15 mouse cellular contexts compared by ENCODE assay signal in genomic region chr2:27692608-27693007, GRCm38 (mm10). TPM values are rescaled to one million over a fixed set of nuclear protein-coding genes. Genes with fewer than 3 reads are reported as not detected.
A peak's percentile ranks its signal among the peaks of the same experiment; 100 is the strongest.
DNase-seq lines count a peak whose midpoint lies in the region; ATAC-seq and TF ChIP-seq lines count a peak whose summit lies in the region.
"Had no signal": no experiment of that assay in that cellular context is flagged by ENCODE, and none has a peak within 500 bp of the region (broad histone marks: within the 10 kb centered on the region; RNA-seq: fewer than 3 reads in every experiment).

No protein-coding gene starts in this region.

- 82% methylated on average over 3 of the region's 3 CpGs for WGBS in hindbrain, embryonic 10.5 days
- WGBS in hindbrain, embryonic 11.5 days, result 88% methylated on average over 3 of the region's 3 CpGs
- 68% methylated on average over 3 of the region's 3 CpGs for WGBS in spleen, adult 2 months
- WGBS in heart, postnatal 0 days, result 20% methylated on average over 3 of the region's 3 CpGs
- WGBS in forebrain, embryonic 10.5 days, result 81% methylated on average over 3 of the region's 3 CpGs

- H3K9ac ChIP-seq in hindbrain, embryonic 11.5 days (ENCODE audit: low read depth, low read length), result no peak overlapping the region
- no peak overlapping the region for H3K9ac ChIP-seq in heart, postnatal 0 days (replicated peaks; ENCODE audit: low read depth, low read length)
- H3K9ac ChIP-seq: neural tube, embryonic 15.5 days had no signal

- no peaks in the 10 kb centered on the region for H3K36me3 ChIP-seq in hindbrain, embryonic 10.5 days
- H3K36me3 ChIP-seq in hindbrain, embryonic 11.5 days (ENCODE audit: control insufficient read depth, insufficient read depth, low read length), result no peaks in the 10 kb centered on the region
- H3K36me3 ChIP-seq in spleen, adult 2 months (ENCODE audit: control insufficient read depth, insufficient read depth, low read length), result no peaks in the 10 kb centered on the region
- H3K36me3 ChIP-seq in heart, postnatal 0 days (replicated peaks; ENCODE audit: control insufficient read depth, insufficient read depth, low read length), result no peaks in the 10 kb centered on the region
- H3K36me3 ChIP-seq in forebrain, embryonic 10.5 days (replicated peaks), result no peaks in the 10 kb centered on the region
- H3K36me3 ChIP-seq: neural tube, embryonic 15.5 days had no signal

- DNase-seq in hindbrain, embryonic 10.5 days (ENCODE audit: low spot score), result no peak
- no peak for DNase-seq in hindbrain, embryonic 11.5 days (ENCODE audit: low spot score)
- no peak for DNase-seq in spleen, adult 2 months (ENCODE audit: low read depth in 1 of 2, low spot score in 2 of 2)
- DNase-seq in spleen, postnatal 4 days (ENCODE audit: low spot score in 2 of 2), result no peak
- DNase-seq in heart, postnatal 0 days (ENCODE audit: low spot score), result peak; percentile 70
- DNase-seq in forebrain, embryonic 10.5 days (ENCODE audit: extremely low spot score, low spot score), result no peak
- no peak for DNase-seq in adrenal gland, adult 18-20 months (ENCODE audit: low spot score in 2 of 2)
- DNase-seq: adrenal gland, postnatal 36 days; cerebellum, postnatal 10 days; kidney, adult 8-10 months; lung, adult 2 months; right cerebral cortex, postnatal 4 days; thymus, postnatal 14 days had no signal

- TF ChIP-seq CTCF in spleen, adult 2 months (IDR thresholded peaks at IDR 0.05; ENCODE audit: extremely low read depth, insufficient read depth, insufficient read length, insufficient replicate concordance), result no peak
- TF ChIP-seq CTCF in heart, postnatal 0 days (IDR thresholded peaks at IDR 0.05; ENCODE audit: low read depth), result no peak

- H3K4me3 ChIP-seq in hindbrain, embryonic 10.5 days, result no peak overlapping the region
- H3K4me3 ChIP-seq in hindbrain, embryonic 11.5 days (ENCODE audit: low read depth, low read length), result no peak overlapping the region
- no peak overlapping the region for H3K4me3 ChIP-seq in spleen, adult 2 months (ENCODE audit: extremely low read depth, insufficient read depth, insufficient read length)
- H3K4me3 ChIP-seq in heart, postnatal 0 days (ENCODE audit: low read depth, low read length), result no peak overlapping the region
- no peak overlapping the region for H3K4me3 ChIP-seq in forebrain, embryonic 10.5 days
- H3K4me3 ChIP-seq: neural tube, embryonic 15.5 days had no signal

- ATAC-seq in hindbrain, embryonic 11.5 days (ENCODE audit: low FRiP score), result no peak
- peak; percentile 67 for ATAC-seq in heart, postnatal 0 days (ENCODE audit: insufficient read depth, low read depth)
- ATAC-seq: hindbrain, embryonic 16.5 days had no signal

- TF ChIP-seq EP300 in heart, postnatal 0 days (IDR thresholded peaks at IDR 0.05; ENCODE audit: low read depth), result 0 out of 2 replicates have a peak, but pooled peaks have one; percentile 53

- no peaks in the 10 kb centered on the region for H3K27me3 ChIP-seq in hindbrain, embryonic 10.5 days (ENCODE audit: insufficient read depth, poor library complexity, severe bottlenecking)
- H3K27me3 ChIP-seq in hindbrain, embryonic 11.5 days (ENCODE audit: control insufficient read depth, insufficient read depth, low read length), result no peaks in the 10 kb centered on the region
- H3K27me3 ChIP-seq in spleen, adult 2 months (ENCODE audit: control insufficient read depth, insufficient read depth, low read length), result no peaks in the 10 kb centered on the region
- H3K27me3 ChIP-seq in heart, postnatal 0 days (ENCODE audit: control insufficient read depth, insufficient read depth, low read length), result no peaks in the 10 kb centered on the region
- no peaks in the 10 kb centered on the region for H3K27me3 ChIP-seq in forebrain, embryonic 10.5 days (ENCODE audit: poor library complexity, severe bottlenecking)
- H3K27me3 ChIP-seq: neural tube, embryonic 15.5 days had no signal

- H3K27ac ChIP-seq in hindbrain, embryonic 10.5 days, result peak overlapping the region; percentile 29
- no peak overlapping the region for H3K27ac ChIP-seq in hindbrain, embryonic 11.5 days (ENCODE audit: low read depth, low read length)
- peak overlapping the region; percentile 12; the same call in 1 of the 2 replicates for H3K27ac ChIP-seq in spleen, adult 2 months (ENCODE audit: insufficient read depth, low read length)
- no peak overlapping the region for H3K27ac ChIP-seq in heart, postnatal 0 days (ENCODE audit: low read depth)
- no peak overlapping the region for H3K27ac ChIP-seq in forebrain, embryonic 10.5 days
- H3K27ac ChIP-seq: neural tube, embryonic 15.5 days had no signal

- no peak for TF ChIP-seq POLR2A in spleen, adult 2 months (IDR thresholded peaks at IDR 0.05; ENCODE audit: low read depth, low read length)

- H3K4me2 ChIP-seq in hindbrain, embryonic 11.5 days (replicated peaks; ENCODE audit: low read depth, low read length), result no peak overlapping the region
- peak overlapping the region; percentile 3; the same call in 1 of the 2 replicates for H3K4me2 ChIP-seq in heart, postnatal 0 days (ENCODE audit: low read depth, low read length)
- H3K4me2 ChIP-seq: neural tube, embryonic 15.5 days had no signal

- H3K4me1 ChIP-seq in hindbrain, embryonic 10.5 days (replicated peaks), result peaks cover 81% of the 10 kb centered on the region
- no peaks in the 10 kb centered on the region for H3K4me1 ChIP-seq in hindbrain, embryonic 11.5 days (replicated peaks; ENCODE audit: control insufficient read depth, insufficient read depth, low read length)
- peaks cover 11% of the 10 kb centered on the region; the same call in 1 of the 2 replicates for H3K4me1 ChIP-seq in spleen, adult 2 months (ENCODE audit: control insufficient read depth, insufficient read depth, insufficient read length)
- H3K4me1 ChIP-seq in heart, postnatal 0 days (ENCODE audit: control insufficient read depth, insufficient read depth), result peaks cover 68% of the 10 kb centered on the region
- peaks cover 36% of the 10 kb centered on the region for H3K4me1 ChIP-seq in forebrain, embryonic 10.5 days

- no peaks in the 10 kb centered on the region for H3K9me3 ChIP-seq in hindbrain, embryonic 10.5 days
- no peaks in the 10 kb centered on the region for H3K9me3 ChIP-seq in hindbrain, embryonic 11.5 days (ENCODE audit: control insufficient read depth, low read length)
- H3K9me3 ChIP-seq in heart, postnatal 0 days (replicated peaks; ENCODE audit: control insufficient read depth, low read length), result no peaks in the 10 kb centered on the region
- H3K9me3 ChIP-seq in forebrain, embryonic 10.5 days, result no peaks in the 10 kb centered on the region
- H3K9me3 ChIP-seq: neural tube, embryonic 15.5 days had no signal

RNA-seq across cellular contexts. Expression of gene Rxra, which starts 16.4 kb away (rescaled TPM):
- polyA plus RNA-seq in hindbrain, embryonic 10.5 days (2016; fragmentation: Nextera tagmentation; extraction: Ambion mirVana), result 10.0 and 10.3 TPM in 2 replicates
- 6.5 and 7.6 TPM in 2 replicates for polyA plus RNA-seq in hindbrain, embryonic 11.5 days (2014; fragmentation: Nextera tagmentation; extraction: Ambion mirVana)
- polyA plus RNA-seq in spleen, adult 2 months (2012; rRNA removed), result 40.6 and 44.9 TPM in 2 replicates
- 56.9 and 81.7 TPM in 2 replicates for total RNA-seq in heart, postnatal 0 days (2014; rRNA removed; ENCODE audit: low replicate concordance)
- 4.9 and 5.5 TPM in 2 replicates for polyA plus RNA-seq in heart, postnatal 0 days (2015; fragmentation: Nextera tagmentation; extraction: Ambion mirVana)
- 7.7 and 7.8 TPM in 2 replicates for polyA plus RNA-seq in forebrain, embryonic 10.5 days (2016; fragmentation: Nextera tagmentation; extraction: Ambion mirVana)
- total RNA-seq in adrenal gland, adult 18-20 months (2021), result 10 to 100 TPM; 52.1 to 52.6 TPM

Comparison
In these comparisons a context has a peak if more than half of its experiments do, and no peak if none do; other contexts are left out.
1. H3K27ac ChIP-seq: peak in hindbrain, embryonic 10.5 days (single experiment) and spleen, adult 2 months (single experiment); none in hindbrain, embryonic 11.5 days (single experiment), heart, postnatal 0 days (single experiment) and forebrain, embryonic 10.5 days (single experiment).